Mouse (Mus musculus) cerebellum, postnatal 36 days (tissue): ENCODE results near the gene Cabin1.

Experiments
- DNase-seq, 2 experiments: peaks; one replicate each; pipeline ENCODE4 v3.0.0; 2021 to 2022; ENCODE audit warnings: mixed read lengths in 2 of 2

Cabin1 gene

GRCm38 (mm10) chr10:75664673-75665270 lies 99.4 kb downstream of the Cabin1 start:
- DNase-seq, result no peak

DNA sequence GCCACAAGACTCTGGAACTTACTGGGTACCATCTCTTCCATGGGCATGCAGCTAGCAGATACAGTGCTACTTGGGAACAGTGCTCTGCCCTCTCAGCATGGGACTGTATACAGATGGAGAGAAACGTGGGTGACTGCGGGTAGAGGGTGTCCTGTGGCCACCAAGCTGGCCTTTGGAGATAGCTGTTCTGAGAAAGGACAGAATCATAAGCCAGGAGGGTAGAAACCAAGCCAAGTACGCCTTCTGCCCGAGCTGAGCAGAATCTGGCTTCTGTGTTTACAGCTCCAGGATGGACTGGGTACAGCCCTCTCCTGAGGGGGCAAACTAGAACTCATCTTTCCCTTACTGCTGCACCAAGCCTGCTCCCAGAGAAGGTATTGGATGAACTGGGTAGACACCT lies 101.6 kb downstream of the Cabin1 start:
- DNase-seq, result peak; percentile 79 to 82

DNA sequence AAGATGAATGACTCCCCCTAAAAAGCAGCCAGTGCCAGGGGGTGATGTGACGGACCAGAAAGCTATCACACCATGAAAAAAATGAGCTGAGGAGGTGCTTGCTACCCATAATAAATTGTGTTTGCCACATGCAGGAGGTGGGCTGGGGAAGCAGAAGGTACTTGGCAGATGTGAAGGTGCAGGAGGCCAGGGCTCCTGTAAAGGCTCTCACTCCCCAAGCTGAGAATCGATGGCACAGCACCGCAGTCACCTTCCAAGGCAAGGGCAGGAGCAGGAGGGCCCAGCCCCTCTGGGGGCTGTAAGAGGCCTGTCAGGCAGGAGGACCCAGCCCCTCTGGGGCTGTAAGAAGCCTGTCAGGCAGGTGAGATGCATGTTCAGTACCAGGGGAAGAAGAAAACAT lies 102.3 kb downstream of the Cabin1 start:
- no peak for DNase-seq

GRCm38 (mm10) chr10:75661381-75661780 lies 102.8 kb downstream of the Cabin1 start:
- peak in 1 of 2 experiments; percentile 50 for DNase-seq

DNA sequence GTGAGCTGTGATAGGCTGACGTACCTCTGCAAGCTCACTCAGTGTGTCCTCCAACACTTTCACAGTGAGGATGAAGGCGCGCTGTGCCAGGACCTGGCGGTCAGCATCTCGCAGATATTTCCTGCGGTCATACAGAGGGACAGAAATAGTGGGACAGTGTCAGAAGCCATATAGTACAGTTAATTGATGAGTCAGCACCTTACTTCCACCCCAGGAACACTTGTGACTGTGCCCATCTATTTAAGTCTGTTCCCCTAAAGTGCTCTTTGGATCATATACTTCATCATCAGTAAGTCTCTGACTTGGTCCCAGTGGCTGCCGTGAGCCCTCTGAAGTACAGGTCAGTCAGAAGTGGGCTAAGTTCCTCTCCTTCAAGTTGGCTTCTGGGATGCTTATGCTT lies 106.4 kb downstream of the Cabin1 start:
- no peak for DNase-seq

GRCm38 (mm10) chr10:75657165-75657564 lies 107.0 kb downstream of the Cabin1 start:
- DNase-seq, result no peak

DNA sequence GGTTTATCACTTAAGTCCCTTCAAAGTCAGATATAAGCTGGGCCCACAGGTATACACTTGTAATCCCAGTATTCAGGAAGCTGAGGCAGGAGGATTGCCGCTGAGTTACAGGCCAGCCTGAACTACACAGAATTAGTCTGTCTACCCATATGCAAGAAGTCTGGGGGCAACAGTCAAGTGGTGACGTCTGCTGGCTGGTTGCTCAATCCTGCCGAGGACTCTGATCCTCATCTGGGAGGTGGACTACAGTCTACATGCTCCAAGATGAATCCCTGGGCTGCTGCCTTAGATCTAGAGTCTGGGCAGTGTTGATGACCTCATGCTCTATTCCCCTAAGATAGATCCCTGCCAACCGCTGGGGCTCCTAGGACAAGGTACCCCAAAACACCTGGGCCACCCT lies 110.1 kb downstream of the Cabin1 start:
- DNase-seq, result no peak

DNA sequence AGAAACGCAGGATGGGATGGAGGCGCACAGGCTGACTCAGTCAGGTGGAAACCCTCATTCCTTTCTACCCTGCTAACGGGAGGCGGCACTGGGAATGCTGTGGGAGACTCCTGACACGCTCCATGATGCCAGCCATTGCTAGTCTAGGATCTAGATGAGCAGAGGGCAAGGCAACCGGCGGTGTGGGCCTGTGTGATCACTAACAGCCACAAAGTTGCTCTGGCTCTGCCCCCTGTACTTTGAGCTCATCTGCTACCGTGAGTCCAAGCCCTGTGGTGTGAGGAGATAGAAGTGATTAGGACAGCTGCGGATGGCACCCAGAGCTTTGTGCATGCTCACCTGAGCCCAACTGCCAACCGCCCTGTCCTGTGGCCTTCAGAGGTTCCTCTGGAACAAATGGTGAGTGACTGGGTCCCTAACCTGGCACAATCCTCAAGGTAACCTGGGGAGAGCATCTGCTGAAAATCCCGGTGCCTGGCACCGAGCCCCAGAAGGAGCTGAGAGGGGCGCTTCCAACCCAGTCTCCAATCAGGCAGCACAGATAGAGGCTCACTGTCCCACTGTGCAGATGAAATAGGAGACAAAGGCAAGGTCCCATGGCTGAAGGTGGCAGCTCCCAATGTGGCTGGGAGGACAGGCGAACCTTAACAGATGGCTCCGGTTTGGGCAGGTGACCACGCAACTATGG lies 112.6 kb downstream of the Cabin1 start:
- DNase-seq, result no peak

GRCm38 (mm10) chr10:75650306-75650902 lies 113.7 kb downstream of the Cabin1 start:
- DNase-seq, result no peak

DNA sequence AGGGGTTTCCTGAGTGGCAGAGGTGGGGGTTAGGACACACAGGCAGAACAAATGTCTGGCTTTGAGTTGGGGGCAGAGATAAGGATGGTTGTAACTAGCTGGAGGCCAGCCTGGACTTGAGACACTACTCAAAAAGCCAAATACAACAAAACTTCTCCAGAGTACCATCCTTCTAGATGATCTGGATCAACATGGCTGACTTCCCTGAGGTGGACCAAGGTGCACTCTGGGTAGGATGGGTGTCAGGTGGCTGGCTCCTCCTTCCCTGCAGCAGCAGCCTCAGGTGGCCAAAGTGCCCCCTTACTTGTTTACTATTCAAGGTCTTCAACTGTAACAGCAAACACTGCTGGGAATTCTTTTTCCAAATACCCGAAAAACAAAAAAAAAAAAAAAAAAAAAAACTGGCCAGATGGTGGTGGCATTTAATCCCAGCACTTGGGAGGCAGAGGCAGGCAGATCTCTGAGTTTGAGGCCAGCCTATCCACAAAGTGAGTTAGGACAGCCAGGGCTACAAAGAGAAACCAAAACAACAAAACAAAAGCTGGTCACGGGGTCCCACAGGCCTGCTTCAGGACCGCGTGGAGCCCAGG lies 114.6 kb downstream of the Cabin1 start:
- no peak for DNase-seq

GRCm38 (mm10) chr10:75649001-75649400 lies 115.1 kb downstream of the Cabin1 start:
- DNase-seq, result peak in 1 of 2 experiments; percentile 4

GRCm38 (mm10) chr10:75648091-75648490 lies 116.0 kb downstream of the Cabin1 start:
- DNase-seq, result peak in 1 of 2 experiments; percentile 6

DNA sequence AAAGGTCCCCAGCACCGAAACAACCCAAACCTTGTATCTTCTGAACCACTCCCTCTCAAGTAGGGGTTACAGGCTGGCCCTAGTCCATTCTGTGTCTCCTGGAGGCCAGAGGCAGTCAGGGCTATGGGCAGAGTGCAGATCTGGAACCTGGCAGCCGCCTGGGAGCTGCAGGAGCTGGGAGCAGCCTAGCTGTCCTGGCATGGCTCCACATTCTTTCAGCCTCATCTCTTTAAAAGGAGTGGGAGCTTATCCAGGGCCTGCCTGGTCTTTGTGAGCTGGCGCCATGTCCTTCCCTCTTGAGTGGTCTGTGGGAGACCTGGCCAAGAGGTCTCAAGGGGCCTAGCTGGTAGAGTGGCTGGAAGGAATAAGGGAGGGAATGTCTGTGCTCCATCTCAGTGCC lies 116.8 kb downstream of the Cabin1 start:
- peak in 1 of 2 experiments; percentile 57 for DNase-seq

DNA sequence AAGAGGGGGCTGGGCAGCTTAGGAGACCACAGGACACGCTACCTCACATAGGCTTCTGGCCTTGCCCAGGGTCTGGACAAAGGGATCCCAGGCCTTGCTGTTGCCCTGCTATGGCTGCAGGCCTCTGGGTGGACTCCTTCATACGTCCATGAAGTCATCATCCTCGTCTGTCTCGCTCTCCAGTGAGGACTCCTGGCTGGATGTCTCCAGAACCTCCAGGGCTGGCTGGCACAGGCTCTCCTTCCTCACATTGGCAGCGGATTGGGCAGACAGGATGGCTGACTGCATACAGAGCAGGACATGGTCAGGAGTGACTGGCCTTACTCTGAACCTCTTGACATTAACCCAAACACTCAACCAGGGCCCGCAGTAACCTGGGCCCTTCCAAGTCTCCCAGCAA lies 117.7 kb downstream of the Cabin1 start:
- DNase-seq, result peak in 1 of 2 experiments; percentile 56

- peak in 1 of 2 experiments; percentile 2 for DNase-seq
These were observed 118.5 kb downstream of the Cabin1 start for GRCm38 (mm10) chr10:75645616-75646015.

GRCm38 (mm10) chr10:75643741-75644343 lies 120.3 kb downstream of the Cabin1 start, which contains the start of gene Susd2:
Susd2 (minus strand) TSS chr10:75644008.
- DNase-seq, result peak; percentile 87 to 88

GRCm38 (mm10) chr10:75642891-75643290 lies 121.2 kb downstream of the Cabin1 start:
- peak in 1 of 2 experiments; percentile 10 for DNase-seq

GRCm38 (mm10) chr10:75642436-75642835 lies 121.7 kb downstream of the Cabin1 start:
- DNase-seq, result peak in 1 of 2 experiments; percentile 10

DNA sequence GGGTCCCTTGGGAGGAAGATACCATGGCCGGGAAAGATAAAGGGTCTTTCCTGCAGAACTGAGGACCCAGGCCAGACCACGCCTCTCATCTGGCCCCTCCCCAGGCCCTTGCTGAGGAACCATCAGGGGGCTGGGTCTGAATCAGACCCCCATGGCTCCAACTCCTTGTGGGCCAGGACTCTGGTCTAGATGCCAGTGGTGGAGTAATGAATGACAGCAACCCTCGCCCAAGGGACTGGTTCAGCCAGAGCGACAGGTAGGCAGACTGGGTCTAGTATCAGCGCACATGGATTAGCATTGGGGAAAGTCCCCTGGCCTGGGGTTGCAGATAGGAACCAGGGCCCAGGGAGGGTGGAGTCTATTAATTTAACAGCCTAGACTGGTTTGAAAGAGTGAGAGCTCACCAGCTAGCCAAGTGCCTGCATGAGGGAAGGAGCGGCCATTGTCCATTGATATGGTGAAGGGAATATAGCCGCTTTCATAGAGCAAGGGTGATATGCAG lies 122.4 kb downstream of the Cabin1 start:
- DNase-seq, result peak; percentile 3 to 7

- peak in 1 of 2 experiments; percentile 7 for DNase-seq
These were observed 126.4 kb downstream of the Cabin1 start for GRCm38 (mm10) chr10:75637711-75638110.

DNA sequence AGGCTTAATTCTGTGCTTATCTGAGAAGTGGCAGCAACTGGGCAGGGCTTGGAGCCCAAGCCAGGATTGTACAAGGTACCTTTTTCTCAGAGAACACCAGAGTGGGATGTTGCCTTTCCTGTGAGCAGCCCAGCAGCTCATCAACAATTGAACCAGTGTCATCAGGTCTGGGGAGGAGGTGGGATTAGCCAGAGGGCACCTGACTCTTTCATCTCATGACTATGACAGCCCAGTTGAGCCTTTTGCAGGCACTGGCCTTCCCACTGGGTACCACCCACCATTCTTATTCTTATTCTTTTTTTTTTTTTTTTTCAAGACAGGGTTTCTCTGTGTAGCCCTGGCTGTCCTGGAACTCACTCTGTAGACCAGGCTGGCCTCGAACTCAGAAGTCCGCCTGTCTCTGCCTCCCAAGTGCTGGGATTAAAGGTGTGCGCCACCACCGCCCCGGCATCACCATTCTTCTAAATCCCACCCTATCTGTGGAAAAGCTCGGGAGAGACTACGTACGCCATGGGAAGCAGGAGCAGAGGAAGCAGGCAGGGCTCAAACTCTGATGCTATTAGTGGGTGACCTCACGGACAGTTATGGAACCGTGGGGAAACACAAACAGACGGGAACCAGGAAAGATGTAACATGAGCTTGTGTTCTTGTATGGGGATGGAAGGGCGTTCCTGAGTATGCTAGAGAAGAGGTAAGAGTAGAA lies 127.9 kb downstream of the Cabin1 start:
- no peak for DNase-seq

GRCm38 (mm10) chr10:75635693-75636055 lies 128.5 kb downstream of the Cabin1 start:
- DNase-seq, result peak; percentile 93 to 98
